Mouse (Mus musculus) subcutaneous adipose tissue, adult 2 months (tissue): ENCODE data around the gene Fam133b. TPM values are rescaled to one million over a fixed set of nuclear protein-coding genes. Genes with fewer than 3 reads are reported as not detected.

ENCODE experiments used
- polyA plus RNA-seq: library from polyadenylated mRNA; depleted of rRNA; stranded (reverse); fragments of >200 nt; gene quantifications from 2 replicates; pipeline ENCODE4 v1.2.3, GENCODE M21; 2012; ENCODE audit warnings: low replicate concordance; rRNA removed

Gene Fam133b
- 6.0 and 8.3 TPM in 2 replicates for polyA plus RNA-seq

GRCm38 (mm10) chr5:3543629-3544479, at the start of gene Fam133b:
Fam133b (plus strand) TSS chr5:3543833.

GRCm38 (mm10) chr5:3571266-3571665, 27.6 kb downstream of the Fam133b start, which contains the start of gene 1700109H08Rik:
1700109H08Rik (plus strand) TSS chr5:3571566.

GRCm38 (mm10) chr5:3595693-3596398, 52.2 kb downstream of the Fam133b start, which contains the start of gene Pex1:
Pex1 (plus strand) TSS chr5:3596066.

GRCm38 (mm10) chr5:3596399-3596766, 52.8 kb downstream of the Fam133b start, which contains the start of gene Rbm48:
Rbm48 (minus strand) TSS chr5:3596585.

Other genes with a start within 250 kb of the Fam133b start
- 5.4 and 18.8 TPM in 2 replicates for gene Cdk6, start 202.3 kb upstream of the Fam133b start, polyA plus RNA-seq
- 1.9 and 2.7 TPM in 2 replicates for gene 1700109H08Rik, start 27.7 kb downstream of the Fam133b start, polyA plus RNA-seq
- gene Pex1, start 52.2 kb downstream of the Fam133b start, polyA plus RNA-seq: 12.4 and 13.1 TPM in 2 replicates
- 6.2 and 7.1 TPM in 2 replicates for gene Rbm48, start 52.8 kb downstream of the Fam133b start, polyA plus RNA-seq
- gene Tmbim7, start 107.3 kb downstream of the Fam133b start, polyA plus RNA-seq: not detected in 2 replicates
- 61.3 and 74.1 TPM in 2 replicates for gene Gatad1, start 113.4 kb downstream of the Fam133b start, polyA plus RNA-seq